Mouse (Mus musculus): ENCODE data around the gene Ifna2. TPM values are rescaled to one million over a fixed set of nuclear protein-coding genes. Genes with fewer than 3 reads are reported as not detected.

The Ifna2 gene
- polyA plus RNA-seq, 1 experiment from 2014 or later = not detected

DNA sequence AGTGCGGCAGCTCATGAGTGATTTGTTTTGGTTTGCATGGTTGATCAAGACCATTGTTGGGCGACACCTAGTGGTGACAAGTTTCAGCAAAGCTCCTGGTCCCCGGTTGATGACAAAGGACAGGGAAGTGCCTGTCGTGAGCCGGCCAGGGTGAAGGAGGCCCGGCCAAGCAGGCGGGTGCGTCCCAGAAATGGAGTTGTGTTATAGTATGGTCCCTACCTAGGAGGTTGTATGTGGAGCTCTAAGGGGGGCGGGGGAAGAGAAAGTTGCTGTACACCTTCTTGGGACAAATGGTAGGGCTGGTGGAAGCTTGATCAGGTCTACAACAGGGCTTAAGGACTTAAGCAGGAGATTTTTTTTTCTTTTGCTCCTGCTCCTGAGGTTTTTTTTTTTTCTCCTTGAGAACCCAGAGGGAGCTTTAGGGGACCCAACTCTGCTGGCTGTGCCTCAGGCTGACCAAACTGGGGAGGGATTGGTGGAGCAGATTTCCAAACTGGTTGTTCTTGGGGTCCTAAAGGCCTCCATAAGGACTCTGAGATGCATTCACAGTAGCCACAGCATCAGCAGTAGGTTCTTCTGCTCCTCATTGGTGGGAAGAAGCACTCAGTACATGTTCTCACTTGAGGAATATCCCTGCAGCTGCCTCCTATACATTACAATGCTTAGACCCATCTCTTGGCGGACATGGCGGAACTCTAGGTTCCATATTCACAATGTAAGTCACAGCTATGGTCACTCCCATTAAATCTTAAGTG, 42.5 kb downstream of the Ifna2 start:
- no peaks in the 10 kb centered on the region for H3K4me1 ChIP-seq
- no peak overlapping the region for H3K27ac ChIP-seq
- H3K9me3 ChIP-seq = no peaks in the 10 kb centered on the region
- WGBS = 13% methylated on average over 11 of the region's 11 CpGs
- H3K4me3 ChIP-seq (replicated peaks) = peak overlapping the region; percentile 25
- H3K36me3 ChIP-seq (replicated peaks) = no peaks in the 10 kb centered on the region
- H3K27me3 ChIP-seq = no peaks in the 10 kb centered on the region
- H3K9ac ChIP-seq = no peak overlapping the region
- peak; percentile 95 for ATAC-seq (ENCODE audit: low FRiP score)
- H3K4me2 ChIP-seq = peak overlapping the region; percentile 39

DNA sequence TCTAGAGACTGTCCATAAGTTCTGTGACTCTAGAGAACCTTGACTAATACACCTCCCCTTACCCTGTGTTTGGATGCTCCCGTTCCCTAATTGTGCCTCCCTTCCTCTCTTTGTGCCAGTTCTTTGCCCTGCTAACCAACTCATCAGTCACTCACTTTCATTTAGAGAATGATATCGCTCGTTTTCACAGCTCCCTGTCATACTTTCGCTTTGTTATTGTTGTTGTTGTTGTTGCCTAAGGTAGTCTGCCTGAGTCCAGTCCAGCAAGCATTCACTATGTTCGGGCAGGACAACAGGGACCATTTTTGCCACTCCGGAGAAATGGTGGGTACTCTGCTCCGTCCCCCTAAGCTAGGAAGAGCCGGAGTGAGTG, 43.0 kb downstream of the Ifna2 start:
- Histone ChIP-seq H3K36me3 (replicated peaks) (no peaks in the 10 kb centered on the region), H3K9ac (no peak overlapping the region), H3K27me3 (no peaks in the 10 kb centered on the region), H3K4me3 (replicated peaks) (peak overlapping the region; percentile 25), H3K9me3 (no peaks in the 10 kb centered on the region), H3K27ac (no peak overlapping the region), H3K4me2 (peak overlapping the region; percentile 39), H3K4me1 (no peaks in the 10 kb centered on the region)
- ATAC-seq (ENCODE audit: low FRiP score) = no peak
- 70% methylated on average over 8 of the region's 8 CpGs for WGBS

DNA sequence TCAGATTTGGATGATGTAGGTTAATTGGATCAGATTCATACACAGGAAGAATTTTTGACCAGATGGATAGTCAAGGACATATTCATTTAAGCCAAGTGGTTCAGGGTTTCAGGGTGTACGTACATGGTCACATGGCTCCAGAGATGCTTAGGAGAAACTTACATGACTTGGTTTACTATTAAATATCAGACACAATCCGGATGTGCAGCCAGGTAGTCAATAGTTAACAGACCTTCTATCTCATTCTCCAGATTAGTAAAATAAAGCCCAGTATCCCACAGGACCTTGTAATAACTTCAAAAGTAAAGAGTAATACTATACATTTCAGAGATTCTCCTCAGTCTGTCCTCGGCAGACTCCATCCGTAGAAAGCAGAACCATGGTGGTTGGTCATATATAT, 49.4 kb downstream of the Ifna2 start, which contains the start of gene C87499:
Gene C87499 (minus strand): TSS at position 101 of the 400 bp plus-strand sequence.
- no peak for ATAC-seq (ENCODE audit: low FRiP score)
- 92% methylated on average over 4 of the region's 4 CpGs for WGBS
- Histone ChIP-seq H3K9ac (no peak within 1 kb of the TSS), H3K9me3 (no peaks in the 10 kb centered on the region), H3K36me3 (replicated peaks) (no peaks in the 10 kb centered on the region), H3K27ac (no peak within 1 kb of the TSS), H3K4me1 (no peaks in the 10 kb centered on the region), H3K4me2 (no peak within 1 kb of the TSS), H3K27me3 (no peaks in the 10 kb centered on the region), H3K4me3 (replicated peaks) (no peak within 1 kb of the TSS)

Other genes starting within 250 kb of the Ifna2 start
- 2.2 and 2.7 TPM in 2 replicates for gene Hacd4, start 245.0 kb downstream of the Ifna2 start, polyA plus RNA-seq (2016; fragmentation: Nextera tagmentation; extraction: Ambion mirVana)
- gene Ifnb1, start 161.1 kb downstream of the Ifna2 start, polyA plus RNA-seq (2016; fragmentation: Nextera tagmentation; extraction: Ambion mirVana) = not detected in 2 replicates
- gene Ifna15, start 125.7 kb downstream of the Ifna2 start, polyA plus RNA-seq (2016; fragmentation: Nextera tagmentation; extraction: Ambion mirVana) = not detected in 2 replicates
- gene Ifna14, start 112.1 kb downstream of the Ifna2 start, polyA plus RNA-seq (2016; fragmentation: Nextera tagmentation; extraction: Ambion mirVana) = not detected in 2 replicates
- not detected in 2 replicates for gene Ifna9, start 91.5 kb downstream of the Ifna2 start, polyA plus RNA-seq (2016; fragmentation: Nextera tagmentation; extraction: Ambion mirVana)
- not detected in 2 replicates for gene Ifna12, start 80.5 kb downstream of the Ifna2 start, polyA plus RNA-seq (2016; fragmentation: Nextera tagmentation; extraction: Ambion mirVana)
- not detected in 2 replicates for gene C87499, start 49.5 kb downstream of the Ifna2 start, polyA plus RNA-seq (2016; fragmentation: Nextera tagmentation; extraction: Ambion mirVana)
- not detected in 2 replicates for gene Ifna13, start 39.5 kb downstream of the Ifna2 start, polyA plus RNA-seq (2016; fragmentation: Nextera tagmentation; extraction: Ambion mirVana)
- gene Ifna16, start 7.0 kb downstream of the Ifna2 start, polyA plus RNA-seq (2016; fragmentation: Nextera tagmentation; extraction: Ambion mirVana) = not detected in 2 replicates
- not detected in 2 replicates for gene Ifnab, start 7.4 kb upstream of the Ifna2 start, polyA plus RNA-seq (2016; fragmentation: Nextera tagmentation; extraction: Ambion mirVana)
- gene Gm26566, start 37.9 kb upstream of the Ifna2 start, polyA plus RNA-seq (2016; fragmentation: Nextera tagmentation; extraction: Ambion mirVana) = 1.6 and 2.4 TPM in 2 replicates
- 142 and 149 TPM in 2 replicates for gene Klhl9, start 38.6 kb upstream of the Ifna2 start, polyA plus RNA-seq (2016; fragmentation: Nextera tagmentation; extraction: Ambion mirVana)
- not detected in 2 replicates for gene Gm13271, start 71.0 kb upstream of the Ifna2 start, polyA plus RNA-seq (2016; fragmentation: Nextera tagmentation; extraction: Ambion mirVana)
- 0.15 and 0.18 TPM in 2 replicates for gene Gm13283, start 76.2 kb upstream of the Ifna2 start, polyA plus RNA-seq (2016; fragmentation: Nextera tagmentation; extraction: Ambion mirVana)
- 0.55 TPM in 1 of 2 replicates, not detected in the other for gene Gm13290, start 89.9 kb upstream of the Ifna2 start, polyA plus RNA-seq (2016; fragmentation: Nextera tagmentation; extraction: Ambion mirVana)
- not detected in 2 replicates for gene Gm13289, start 93.0 kb upstream of the Ifna2 start, polyA plus RNA-seq (2016; fragmentation: Nextera tagmentation; extraction: Ambion mirVana)
- not detected in 2 replicates for gene Gm13272, start 95.9 kb upstream of the Ifna2 start, polyA plus RNA-seq (2016; fragmentation: Nextera tagmentation; extraction: Ambion mirVana)
- gene Ifnz, start 98.2 kb upstream of the Ifna2 start, polyA plus RNA-seq (2016; fragmentation: Nextera tagmentation; extraction: Ambion mirVana) = not detected in 2 replicates
- gene Gm13276, start 101.8 kb upstream of the Ifna2 start, polyA plus RNA-seq (2016; fragmentation: Nextera tagmentation; extraction: Ambion mirVana) = not detected in 2 replicates
- gene Gm13277, start 104.7 kb upstream of the Ifna2 start, polyA plus RNA-seq (2016; fragmentation: Nextera tagmentation; extraction: Ambion mirVana) = not detected in 2 replicates
- gene Gm13278, start 107.6 kb upstream of the Ifna2 start, polyA plus RNA-seq (2016; fragmentation: Nextera tagmentation; extraction: Ambion mirVana) = not detected in 2 replicates
- not detected in 2 replicates for gene Gm13275, start 110.6 kb upstream of the Ifna2 start, polyA plus RNA-seq (2016; fragmentation: Nextera tagmentation; extraction: Ambion mirVana)
- not detected in 2 replicates for gene Gm13279, start 113.5 kb upstream of the Ifna2 start, polyA plus RNA-seq (2016; fragmentation: Nextera tagmentation; extraction: Ambion mirVana)
- gene Gm13285, start 115.8 kb upstream of the Ifna2 start, polyA plus RNA-seq (2016; fragmentation: Nextera tagmentation; extraction: Ambion mirVana) = 0.29 TPM in 1 of 2 replicates, not detected in the other
- not detected in 2 replicates for gene Gm13287, start 119.3 kb upstream of the Ifna2 start, polyA plus RNA-seq (2016; fragmentation: Nextera tagmentation; extraction: Ambion mirVana)
- 0.15 TPM in 1 of 2 replicates, not detected in the other for gene Gm13288, start 121.6 kb upstream of the Ifna2 start, polyA plus RNA-seq (2016; fragmentation: Nextera tagmentation; extraction: Ambion mirVana)
- not detected in 2 replicates for gene Ifna7, start 132.3 kb upstream of the Ifna2 start, polyA plus RNA-seq (2016; fragmentation: Nextera tagmentation; extraction: Ambion mirVana)
- not detected in 2 replicates for gene Ifna11, start 136.0 kb upstream of the Ifna2 start, polyA plus RNA-seq (2016; fragmentation: Nextera tagmentation; extraction: Ambion mirVana)
- gene Ifna6, start 143.5 kb upstream of the Ifna2 start, polyA plus RNA-seq (2016; fragmentation: Nextera tagmentation; extraction: Ambion mirVana) = not detected in 2 replicates
- not detected in 2 replicates for gene Ifna5, start 151.6 kb upstream of the Ifna2 start, polyA plus RNA-seq (2016; fragmentation: Nextera tagmentation; extraction: Ambion mirVana)
- not detected in 2 replicates for gene Ifna4, start 157.9 kb upstream of the Ifna2 start, polyA plus RNA-seq (2016; fragmentation: Nextera tagmentation; extraction: Ambion mirVana)
- not detected in 2 replicates for gene Ifna1, start 166.2 kb upstream of the Ifna2 start, polyA plus RNA-seq (2016; fragmentation: Nextera tagmentation; extraction: Ambion mirVana)
- not detected in 2 replicates for gene Ifne, start 196.3 kb upstream of the Ifna2 start, polyA plus RNA-seq (2016; fragmentation: Nextera tagmentation; extraction: Ambion mirVana)